Mouse (Mus musculus) CH12F3 (cell line): ENCODE data around the gene Ndufb6.

Experiments
- in situ Hi-C: fragments of 300-500 bp; cut with MboI; formaldehyde crosslinking; loops from 2 replicates; pipeline ENCODE4 v1.14.3; 2020; ENCODE audit warnings: low sequenced_read_pairs

Gene Ndufb6

GRCm38 (mm10) chr4:40264321-40264720 lies 14.9 kb downstream of the Ndufb6 start:
- in situ Hi-C loops, result no loop called here

GRCm38 (mm10) chr4:40254385-40255103 lies 24.7 kb downstream of the Ndufb6 start:
- in situ Hi-C loops, result no loop called here

GRCm38 (mm10) chr4:40253766-40254165 lies 25.5 kb downstream of the Ndufb6 start:
- in situ Hi-C loops, result no loop called here

GRCm38 (mm10) chr4:40250984-40251383 lies 28.2 kb downstream of the Ndufb6 start:
- in situ Hi-C loops, result no loop called here

- in situ Hi-C loops, result no loop called here
These were observed 35.2 kb downstream of the Ndufb6 start for GRCm38 (mm10) chr4:40244035-40244434.

GRCm38 (mm10) chr4:40243006-40243405 lies 36.2 kb downstream of the Ndufb6 start:
- in situ Hi-C loops, result no loop called here

GRCm38 (mm10) chr4:40241928-40242327 lies 37.3 kb downstream of the Ndufb6 start:
- in situ Hi-C loops, result no loop called here

- in situ Hi-C loops, result no loop called here
These were observed 38.9 kb downstream of the Ndufb6 start for GRCm38 (mm10) chr4:40240272-40240744.

GRCm38 (mm10) chr4:40239409-40240271 lies 39.6 kb downstream of the Ndufb6 start, which contains the start of gene Ddx58:
Gene Ddx58 (minus strand): TSS chr4:40239828.
- in situ Hi-C loops, result no loop called here

- in situ Hi-C loops, result no loop called here
These were observed 40.5 kb downstream of the Ndufb6 start for GRCm38 (mm10) chr4:40238483-40239408.

- in situ Hi-C loops, result no loop called here
These were observed 42.4 kb downstream of the Ndufb6 start for GRCm38 (mm10) chr4:40236829-40237228.

- in situ Hi-C loops, result no loop called here
These were observed 45.0 kb downstream of the Ndufb6 start for GRCm38 (mm10) chr4:40234256-40234655.

GRCm38 (mm10) chr4:40233062-40233664 lies 46.1 kb downstream of the Ndufb6 start:
- in situ Hi-C loops, result no loop called here

GRCm38 (mm10) chr4:40229723-40230122 lies 49.5 kb downstream of the Ndufb6 start:
- in situ Hi-C loops, result no loop called here

GRCm38 (mm10) chr4:40227886-40228285 lies 51.3 kb downstream of the Ndufb6 start:
- in situ Hi-C loops, result no loop called here

GRCm38 (mm10) chr4:40227131-40227530 lies 52.1 kb downstream of the Ndufb6 start:
- in situ Hi-C loops, result no loop called here

- in situ Hi-C loops, result no loop called here
These were observed 53.1 kb downstream of the Ndufb6 start for GRCm38 (mm10) chr4:40226095-40226494.

GRCm38 (mm10) chr4:40221876-40222585 lies 57.2 kb downstream of the Ndufb6 start:
- in situ Hi-C loops, result no loop called here

GRCm38 (mm10) chr4:40221004-40221760 lies 58.0 kb downstream of the Ndufb6 start:
- in situ Hi-C loops, result no loop called here
